Mouse (Mus musculus) midbrain, embryonic 14.5 days (tissue): ENCODE data around the gene Psme2. TPM values are rescaled to one million over a fixed set of nuclear protein-coding genes. Genes with fewer than 3 reads are reported as not detected.

ENCODE experiments used
- ATAC-seq: fragments of 200-750 bp; cut with Nextera tagmentation; 2 replicates; pipeline ENCODE4 v1.8.0; 2017; ENCODE audit warnings: moderate number of reproducible peaks, moderate library complexity; ENCODE audit not compliant: low FRiP score, low TSS enrichment
- DNase-seq: peaks from one replicate; pipeline ENCODE4 v3.0.0-alpha.2; 2015
- H3K27ac ChIP-seq: fragments of 300-500 bp; sonication (generic); replicated peaks from 2 replicates; pipeline ENCODE4 v1.5.1; 2014; ENCODE audit warnings: mild to moderate bottlenecking, low read depth, low read length, moderate library complexity
- H3K27me3 ChIP-seq: fragments of 300-500 bp; sonication (generic); 2 replicates; pipeline ENCODE4 v1.6.1; 2014; ENCODE audit warnings: low read length, control low read depth, mixed read lengths; ENCODE audit not compliant: control insufficient read depth, insufficient read depth
- H3K36me3 ChIP-seq: fragments of 300-500 bp; sonication (generic); 2 replicates; pipeline ENCODE4 v1.6.1; 2014; ENCODE audit warnings: low read length, control low read depth; ENCODE audit not compliant: control insufficient read depth, insufficient read depth
- H3K4me1 ChIP-seq: fragments of 300-500 bp; sonication (generic); 2 replicates; pipeline ENCODE4 v1.6.1; 2014; ENCODE audit warnings: mild to moderate bottlenecking, antibody characterized with exemption, low read length, control low read depth; ENCODE audit not compliant: control insufficient read depth, insufficient read depth
- H3K4me2 ChIP-seq: fragments of 300-500 bp; sonication (generic); 2 replicates; pipeline ENCODE4 v1.6.1; 2014; ENCODE audit warnings: mild to moderate bottlenecking, low read length, moderate library complexity
- H3K4me3 ChIP-seq: fragments of 300-500 bp; sonication (generic); replicated peaks from 2 replicates; pipeline ENCODE4 v1.5.1; 2014; ENCODE audit warnings: low read depth, low read length
- H3K9ac ChIP-seq: fragments of 300-500 bp; sonication (generic); replicated peaks from 2 replicates; pipeline ENCODE4 v1.6.1; 2014; ENCODE audit warnings: mild to moderate bottlenecking, low read length, moderate library complexity
- H3K9me3 ChIP-seq: fragments of 300-500 bp; sonication (generic); 2 replicates; pipeline ENCODE4 v1.6.1; 2016; ENCODE audit warnings: low read length, control low read depth, mixed read lengths; ENCODE audit not compliant: control insufficient read depth
- WGBS: fragments of 180-500 bp; shearing (Covaris S2); extraction: QIAGEN DNeasy Blood & Tissue Kit; methylation state at CpG from one replicate; pipeline ENCODE4 v1.1.7; 2014; 5-methylcytosine and 5-hydroxymethylcytosine counted together
- polyA plus RNA-seq: library from polyadenylated mRNA; unstranded; fragments of >200 nt; fragmentation: Nextera tagmentation; extraction: Ambion mirVana; gene quantifications from 2 replicates; pipeline ENCODE4 v1.2.1, GENCODE M21; 2014

The Psme2 gene
- 165 and 182 TPM in 2 replicates for polyA plus RNA-seq

- peak; percentile 95 for ATAC-seq
- H3K9ac ChIP-seq, result peak within 1 kb of the TSS; percentile 88
- no peaks in the 10 kb centered on the region for H3K27me3 ChIP-seq
- no peaks in the 10 kb centered on the region for H3K9me3 ChIP-seq
- peaks cover 27% of the 10 kb centered on the region for H3K36me3 ChIP-seq
- DNase-seq, result peak; percentile 94
- peaks cover 18% of the 10 kb centered on the region for H3K4me1 ChIP-seq
- peak within 1 kb of the TSS; percentile 98 for H3K4me2 ChIP-seq
- H3K4me3 ChIP-seq, result peak within 1 kb of the TSS; percentile 90
- WGBS, result under 1% methylated on average over 22 of the region's 22 CpGs
- H3K27ac ChIP-seq, result peak within 1 kb of the TSS; percentile 90
These were observed at the start of gene Psme2 for GRCm38 (mm10) chr14:55590748-55591330. TSS of gene Psme2 (minus strand) at chr14:55591113.

GRCm38 (mm10) chr14:55637795-55638194, 46.9 kb upstream of the Psme2 start, which contains the start of gene Gm49378:
TSS of gene Gm49378 (minus strand) at chr14:55637895.
- WGBS, result 95% methylated on average over 9 of the region's 9 CpGs
- Histone ChIP-seq H3K4me3 (no peak within 1 kb of the TSS), H3K36me3 (peaks cover 61% of the 10 kb centered on the region), H3K4me1 (peaks cover 13% of the 10 kb centered on the region), H3K9ac (no peak within 1 kb of the TSS), H3K27ac (no peak within 1 kb of the TSS), H3K4me2 (no peak within 1 kb of the TSS), H3K27me3 (no peaks in the 10 kb centered on the region), H3K9me3 (no peaks in the 10 kb centered on the region)
- DNase-seq, result no peak
- ATAC-seq, result no peak

- ATAC-seq (peak; percentile 84), DNase-seq (peak; percentile 95)
- Histone ChIP-seq H3K4me2 (peak within 1 kb of the TSS; percentile 95), H3K27me3 (no peaks in the 10 kb centered on the region), H3K27ac (peak within 1 kb of the TSS; percentile 79), H3K9ac (peak within 1 kb of the TSS; percentile 74), H3K4me1 (peaks cover 9% of the 10 kb centered on the region), H3K36me3 (peaks cover 74% of the 10 kb centered on the region), H3K4me3 (peak within 1 kb of the TSS; percentile 66), H3K9me3 (no peaks in the 10 kb centered on the region)
- WGBS, result 2% methylated on average over 33 of the region's 33 CpGs
These were observed 44.7 kb upstream of the Psme2 start, which contains the start of gene Ipo4 for GRCm38 (mm10) chr14:55635523-55636007. TSS of gene Ipo4 (minus strand) at chr14:55635957.

DNA sequence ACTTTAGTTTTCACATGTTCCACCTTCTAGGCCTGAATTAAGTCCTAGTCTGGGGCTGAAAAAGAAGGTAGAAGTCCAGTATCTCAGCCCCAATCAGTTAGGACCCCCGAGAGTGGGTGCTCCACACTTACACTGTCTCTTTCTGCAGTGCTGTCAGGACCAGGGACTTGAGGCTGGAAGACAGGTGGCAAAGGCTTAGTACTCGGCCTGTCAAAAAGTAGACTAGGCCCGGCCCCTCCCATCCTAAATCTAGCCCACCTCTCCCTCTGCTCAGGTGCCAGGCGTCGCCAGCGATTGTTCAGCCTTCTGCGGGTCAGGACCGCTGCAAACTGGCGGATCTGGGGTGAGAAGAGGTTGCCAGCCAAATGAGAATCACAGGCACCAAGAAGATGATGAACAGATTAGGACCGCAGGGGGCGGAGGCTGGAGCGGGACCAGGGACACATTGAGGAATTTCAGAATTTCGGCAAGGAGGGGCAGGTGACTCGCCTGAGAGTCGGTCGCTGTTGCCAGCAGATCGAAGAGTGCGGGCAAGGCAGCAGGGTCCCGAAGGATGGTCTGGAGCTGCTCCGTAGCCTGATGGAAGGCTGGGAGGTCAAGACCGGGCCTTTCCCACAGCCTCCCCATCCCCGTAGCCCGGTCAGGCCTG, 44.1 kb upstream of the Psme2 start:
- Histone ChIP-seq H3K36me3 (peaks cover 74% of the 10 kb centered on the region), H3K27ac (peak overlapping the region; percentile 79), H3K9me3 (no peaks in the 10 kb centered on the region), H3K9ac (peak overlapping the region; percentile 74), H3K27me3 (no peaks in the 10 kb centered on the region), H3K4me1 (peaks cover 9% of the 10 kb centered on the region), H3K4me2 (peak overlapping the region; percentile 95), H3K4me3 (peak overlapping the region; percentile 66)
- 2% methylated on average over 23 of the region's 23 CpGs for WGBS
- peak; percentile 51 for ATAC-seq
- DNase-seq, result no peak

- Histone ChIP-seq H3K4me3 (no peak overlapping the region), H3K9me3 (no peaks in the 10 kb centered on the region), H3K4me2 (no peak overlapping the region), H3K4me1 (peaks cover under 1% of the 10 kb centered on the region), H3K36me3 (peaks cover 97% of the 10 kb centered on the region), H3K9ac (no peak overlapping the region), H3K27me3 (no peaks in the 10 kb centered on the region), H3K27ac (no peak overlapping the region)
- ATAC-seq (no peak), DNase-seq (peak; percentile 29)
- WGBS, result 60% methylated on average over 5 of the region's 5 CpGs
These were observed 38.4 kb upstream of the Psme2 start for GRCm38 (mm10) chr14:55629312-55629711.

GRCm38 (mm10) chr14:55628077-55628827, 37.3 kb upstream of the Psme2 start:
- Histone ChIP-seq H3K27me3 (no peaks in the 10 kb centered on the region), H3K4me3 (no peak overlapping the region), H3K9ac (no peak overlapping the region), H3K36me3 (peaks cover 93% of the 10 kb centered on the region), H3K4me1 (no peaks in the 10 kb centered on the region), H3K27ac (no peak overlapping the region), H3K9me3 (no peaks in the 10 kb centered on the region), H3K4me2 (no peak overlapping the region)
- ATAC-seq (no peak), DNase-seq (no peak)
- WGBS, result 95% methylated on average over 27 of the region's 27 CpGs

- Histone ChIP-seq H3K36me3 (no peaks in the 10 kb centered on the region), H3K4me1 (no peaks in the 10 kb centered on the region), H3K27me3 (no peaks in the 10 kb centered on the region), H3K4me3 (peak overlapping the region; percentile 19), H3K27ac (no peak overlapping the region), H3K9me3 (no peaks in the 10 kb centered on the region), H3K9ac (no peak overlapping the region), H3K4me2 (peak overlapping the region; percentile 28)
- 58% methylated on average over 22 of the region's 22 CpGs for WGBS
- DNase-seq (no peak), ATAC-seq (no peak)
These were observed 27.7 kb upstream of the Psme2 start for GRCm38 (mm10) chr14:55618486-55619195.

GRCm38 (mm10) chr14:55617822-55618221, 26.9 kb upstream of the Psme2 start, which contains the start of gene Rec8:
TSS of gene Rec8 (plus strand) at chr14:55618037.
- Histone ChIP-seq H3K27ac (no peak within 1 kb of the TSS), H3K4me2 (peak within 1 kb of the TSS; percentile 28), H3K36me3 (no peaks in the 10 kb centered on the region), H3K27me3 (no peaks in the 10 kb centered on the region), H3K4me1 (no peaks in the 10 kb centered on the region), H3K9ac (no peak within 1 kb of the TSS), H3K9me3 (no peaks in the 10 kb centered on the region), H3K4me3 (peak within 1 kb of the TSS; percentile 19)
- peak; percentile 60 for DNase-seq
- 21% methylated on average over 21 of the region's 21 CpGs for WGBS
- ATAC-seq, result 0 out of 2 replicates have a peak, but pooled peaks have one; percentile 34
